Mouse (Mus musculus) embryonic facial prominence, embryonic 10.5 days (tissue): Measurements from ENCODE around the gene Fbxw4. TPM values are rescaled to one million over a fixed set of nuclear protein-coding genes. Genes with fewer than 3 reads are reported as not detected.

Experiments
- polyA plus RNA-seq: library from polyadenylated mRNA; unstranded; fragments of >200 nt; fragmentation: Nextera tagmentation; extraction: Ambion mirVana; gene quantifications from 2 replicates; pipeline ENCODE4 v1.2.1, GENCODE M21; 2016

Gene Fbxw4
- polyA plus RNA-seq, 1 experiment from 2014 or later, result 4.2 TPM

Other genes starting within 250 kb of the Fbxw4 start
- 23.3 and 23.8 TPM in 2 replicates for gene Poll, start 99.8 kb downstream of the Fbxw4 start, polyA plus RNA-seq
- gene Gm17018, start 99.7 kb downstream of the Fbxw4 start, polyA plus RNA-seq, result 50.3 and 50.8 TPM in 2 replicates
- 36.9 and 43.2 TPM in 2 replicates for gene Fgf8, start 82.6 kb upstream of the Fbxw4 start, polyA plus RNA-seq
- 12.0 and 12.4 TPM in 2 replicates for gene Npm3, start 89.3 kb upstream of the Fbxw4 start, polyA plus RNA-seq
- gene Mgea5, start 123.5 kb upstream of the Fbxw4 start, polyA plus RNA-seq, result 61.3 and 62.3 TPM in 2 replicates
- 0.44 and 0.67 TPM in 2 replicates for gene Kcnip2, start 155.7 kb upstream of the Fbxw4 start, polyA plus RNA-seq